Mouse (Mus musculus): Measurements from ENCODE around the gene Khdc1a.
"Not testable (repeated sequence)": the region's sequence is repeated elsewhere in the genome, so short reads cannot be mapped to it uniquely, and the experiment has no call there.

Khdc1a gene

GRCm38 (mm10) chr1:21349341-21349740 is at the start of gene Khdc1a:
Gene Khdc1a (plus strand): TSS chr1:21349641.
- DNase-seq (ENCODE audit: low read depth) = no peak

GRCm38 (mm10) chr1:21299826-21300225 is 49.6 kb upstream of the Khdc1a start:
- DNase-seq (ENCODE audit: low read depth) = no peak

GRCm38 (mm10) chr1:21301686-21302085 is 47.8 kb upstream of the Khdc1a start:
- DNase-seq (ENCODE audit: low read depth) = no peak

GRCm38 (mm10) chr1:21304174-21304573 is 45.3 kb upstream of the Khdc1a start:
- no peak for DNase-seq (ENCODE audit: low read depth)

GRCm38 (mm10) chr1:21304646-21305045 is 44.8 kb upstream of the Khdc1a start:
- no peak for DNase-seq (ENCODE audit: low read depth)

GRCm38 (mm10) chr1:21305443-21305842 is 44.0 kb upstream of the Khdc1a start:
- DNase-seq (ENCODE audit: low read depth) = no peak

- no peak for DNase-seq (ENCODE audit: low read depth)
Observed at GRCm38 (mm10) chr1:21314336-21314735, 35.1 kb upstream of the Khdc1a start.

GRCm38 (mm10) chr1:21315756-21316155 is 33.7 kb upstream of the Khdc1a start:
- no peak for DNase-seq (ENCODE audit: low read depth)

GRCm38 (mm10) chr1:21316305-21316704 is 33.1 kb upstream of the Khdc1a start:
- no peak for DNase-seq (ENCODE audit: low read depth)

GRCm38 (mm10) chr1:21318202-21318601 is 31.2 kb upstream of the Khdc1a start:
- DNase-seq (ENCODE audit: low read depth) = no peak

- not testable (repeated sequence) for DNase-seq (ENCODE audit: low read depth)
Observed at GRCm38 (mm10) chr1:21320271-21320670, 29.2 kb upstream of the Khdc1a start.

GRCm38 (mm10) chr1:21321656-21322055 is 27.8 kb upstream of the Khdc1a start:
- no peak for DNase-seq (ENCODE audit: low read depth)

- no peak for DNase-seq (ENCODE audit: low read depth)
Observed at GRCm38 (mm10) chr1:21323996-21324574, 25.4 kb upstream of the Khdc1a start.

- DNase-seq (ENCODE audit: low read depth) = no peak
Observed at GRCm38 (mm10) chr1:21324633-21325032, 24.8 kb upstream of the Khdc1a start.

- no peak for DNase-seq (ENCODE audit: low read depth)
Observed at GRCm38 (mm10) chr1:21326733-21327132, 22.7 kb upstream of the Khdc1a start.

GRCm38 (mm10) chr1:21331161-21331560 is 18.3 kb upstream of the Khdc1a start:
- not testable (repeated sequence) for DNase-seq (ENCODE audit: low read depth)

GRCm38 (mm10) chr1:21333222-21333973 is 16.0 kb upstream of the Khdc1a start:
- peak; percentile 57 for DNase-seq (ENCODE audit: low read depth)

- DNase-seq (ENCODE audit: low read depth) = no peak
Observed at GRCm38 (mm10) chr1:21335836-21336235, 13.6 kb upstream of the Khdc1a start.

GRCm38 (mm10) chr1:21340745-21341144 is 8.7 kb upstream of the Khdc1a start:
- DNase-seq (ENCODE audit: low read depth) = no peak

- DNase-seq (ENCODE audit: low read depth) = no peak
Observed at GRCm38 (mm10) chr1:21344253-21344652, 5.2 kb upstream of the Khdc1a start.

GRCm38 (mm10) chr1:21344752-21345151 is 4.7 kb upstream of the Khdc1a start:
- not testable (repeated sequence) for DNase-seq (ENCODE audit: low read depth)

- not testable (repeated sequence) for DNase-seq (ENCODE audit: low read depth)
Observed at GRCm38 (mm10) chr1:21368031-21368430, 18.6 kb downstream of the Khdc1a start, which contains the start of gene Khdc1c. Gene Khdc1c (plus strand): TSS chr1:21368331.

- DNase-seq (ENCODE audit: low read depth) = no peak
Observed at GRCm38 (mm10) chr1:21383256-21383655, 33.8 kb downstream of the Khdc1a start, which contains the start of gene Khdc1b. Gene Khdc1b (plus strand): TSS chr1:21383556.

Measured in c-Kit-positive CD71-positive TER-119-negative erythroid progenitor cells, embryonic 14.5 days (primary cell).